Mouse (Mus musculus): ENCODE data around the gene Col5a2.

DNA sequence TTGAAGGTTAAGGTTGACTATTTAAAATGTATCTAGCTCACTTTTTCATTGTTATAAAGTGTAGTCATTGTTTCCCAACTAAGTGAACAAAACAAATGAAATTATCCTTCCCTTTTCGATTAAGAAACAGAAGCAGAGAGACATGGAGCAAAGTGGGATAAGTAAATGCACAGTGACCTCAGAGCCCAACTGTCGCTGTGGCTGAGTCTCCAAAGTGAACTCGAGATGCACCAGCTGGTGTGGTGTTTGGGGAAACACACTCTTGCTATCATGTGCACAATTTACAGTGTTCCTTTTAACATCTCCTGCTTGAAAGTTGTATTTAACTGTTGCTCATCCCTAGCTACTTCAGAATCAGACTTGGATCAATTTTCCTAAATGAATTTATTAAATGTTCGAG, 47.4 kb upstream of the Col5a2 start:
- TF ChIP-seq GATA1 (IDR thresholded peaks at IDR 0.05; ENCODE audit: low read length) (no peak), TAL1 (IDR thresholded peaks at IDR 0.05; ENCODE audit: low read length) (no peak)
